Mouse (Mus musculus) forebrain, embryonic 16.5 days (tissue): ENCODE results near the gene Bdp1. TPM values are rescaled to one million over a fixed set of nuclear protein-coding genes. Genes with fewer than 3 reads are reported as not detected.

Experiments
- polyA plus RNA-seq: library from polyadenylated mRNA; unstranded; fragments of >200 nt; fragmentation: Nextera tagmentation; extraction: Ambion mirVana; gene quantifications from 2 replicates; pipeline ENCODE4 v1.2.1, GENCODE M21; 2015

Gene Bdp1
- polyA plus RNA-seq, 1 experiment from 2014 or later, result 28.7 TPM

Other genes starting within 250 kb of the Bdp1 start
- gene Cartpt, start 203.0 kb downstream of the Bdp1 start, polyA plus RNA-seq, result 0.68 and 2.4 TPM in 2 replicates
- 30.5 and 34.4 TPM in 2 replicates for gene Mccc2, start 88.4 kb downstream of the Bdp1 start, polyA plus RNA-seq
- 355 and 410 TPM in 2 replicates for gene Serf1, start 3.9 kb upstream of the Bdp1 start, polyA plus RNA-seq
- 44.6 and 50.6 TPM in 2 replicates for gene Smn1, start 20.8 kb upstream of the Bdp1 start, polyA plus RNA-seq
- gene Naip2, start 98.0 kb upstream of the Bdp1 start, polyA plus RNA-seq, result 0.05 and 0.13 TPM in 2 replicates
- gene Naip5, start 142.3 kb upstream of the Bdp1 start, polyA plus RNA-seq, result 0.09 and 0.13 TPM in 2 replicates
- gene Naip6, start 213.6 kb upstream of the Bdp1 start, polyA plus RNA-seq, result 0.04 and 0.08 TPM in 2 replicates